Mouse (Mus musculus): ENCODE measurements at regions not wholly inside any gene's neighbourhood (a gene's known extent, or its start where the extent isn't known, plus 50 kb on each side); places are given as distances from the start of the nearest gene placed in this dataset.

- DNase-seq (ENCODE audit: low read depth, low spot score) = no peak
Observed at GRCm38 (mm10) chr4:26637859-26638258, 291.2 kb upstream of the Manea start.

GRCm38 (mm10) chr4:26630553-26631206 lies 284.0 kb upstream of the Manea start:
- no peak for DNase-seq (ENCODE audit: low read depth, low spot score)

DNA sequence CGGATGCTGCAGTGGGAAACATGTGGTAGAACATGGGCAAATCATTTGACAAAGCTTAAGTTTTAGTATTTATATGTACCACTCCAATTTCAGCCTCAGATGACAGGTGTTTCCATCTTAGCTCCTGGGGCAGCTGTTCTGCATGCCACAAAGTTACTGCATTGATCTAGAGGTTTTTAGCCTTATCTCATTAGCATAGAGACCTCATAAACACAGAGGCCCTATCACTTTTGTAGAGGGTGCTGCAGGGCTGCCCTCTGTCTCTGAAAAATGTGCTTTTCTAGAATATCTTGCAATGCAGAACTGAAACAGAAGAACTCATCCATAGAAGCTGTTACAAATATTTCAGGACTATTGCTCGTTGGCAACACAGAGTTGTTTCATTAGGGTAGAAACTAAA lies 283.0 kb upstream of the Manea start:
- DNase-seq (ENCODE audit: low read depth, low spot score) = no peak

DNA sequence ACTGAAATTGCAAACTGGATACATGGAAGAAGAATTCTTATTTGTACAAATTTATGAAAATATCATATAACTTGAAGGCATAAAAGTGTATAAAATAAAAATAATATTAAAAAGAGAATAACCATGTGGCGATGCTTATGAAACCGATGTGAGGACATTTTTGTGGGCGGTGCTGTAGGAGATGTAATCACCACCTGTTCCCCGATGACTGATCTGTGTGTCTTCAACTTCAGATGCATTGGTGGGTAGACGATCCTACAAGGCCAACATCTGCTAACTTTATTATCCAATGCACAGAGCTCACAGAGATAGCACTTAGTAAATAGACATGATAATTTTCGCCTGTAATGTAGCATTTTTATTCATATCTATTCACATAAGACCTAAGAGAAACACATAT lies 281.1 kb upstream of the Manea start:
- DNase-seq (ENCODE audit: low read depth, low spot score) = no peak

DNA sequence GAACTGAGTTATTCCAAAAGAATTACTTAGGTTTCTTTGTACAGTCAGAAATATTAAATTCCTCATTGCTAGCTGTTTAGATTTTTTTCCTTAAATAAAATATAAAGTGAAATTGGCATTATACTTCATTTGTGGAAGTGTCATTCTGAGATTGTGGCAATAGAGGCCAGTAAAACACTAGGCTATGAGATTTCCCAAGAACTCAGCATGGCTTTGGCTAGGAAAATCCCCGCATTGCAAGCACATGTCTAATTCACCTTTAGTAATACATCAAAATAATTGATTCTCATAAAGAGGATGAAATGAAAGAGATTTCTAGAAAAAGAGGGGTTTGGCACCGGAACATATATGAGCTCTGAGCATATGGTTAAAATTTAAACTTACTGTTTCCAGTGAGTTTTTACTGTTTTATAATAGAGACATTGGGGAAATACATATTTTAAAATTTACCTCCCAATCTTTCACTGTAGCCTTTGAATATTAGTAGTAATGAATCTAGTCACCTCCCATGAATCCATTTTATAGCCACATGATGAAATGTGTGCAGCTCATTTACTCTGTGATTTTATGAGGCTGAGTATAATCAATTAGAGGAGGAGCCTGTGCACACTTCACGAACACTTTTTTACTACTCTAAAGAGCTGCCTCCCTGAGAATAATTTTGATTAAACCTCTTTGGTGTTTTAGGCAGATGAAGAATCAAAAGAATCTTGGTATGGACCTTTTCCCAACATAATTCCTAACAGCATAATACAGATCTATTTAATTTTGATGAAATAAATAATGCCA lies 242.6 kb upstream of the Manea start:
- DNase-seq (ENCODE audit: low read depth, low spot score) = peak; percentile 16

DNA sequence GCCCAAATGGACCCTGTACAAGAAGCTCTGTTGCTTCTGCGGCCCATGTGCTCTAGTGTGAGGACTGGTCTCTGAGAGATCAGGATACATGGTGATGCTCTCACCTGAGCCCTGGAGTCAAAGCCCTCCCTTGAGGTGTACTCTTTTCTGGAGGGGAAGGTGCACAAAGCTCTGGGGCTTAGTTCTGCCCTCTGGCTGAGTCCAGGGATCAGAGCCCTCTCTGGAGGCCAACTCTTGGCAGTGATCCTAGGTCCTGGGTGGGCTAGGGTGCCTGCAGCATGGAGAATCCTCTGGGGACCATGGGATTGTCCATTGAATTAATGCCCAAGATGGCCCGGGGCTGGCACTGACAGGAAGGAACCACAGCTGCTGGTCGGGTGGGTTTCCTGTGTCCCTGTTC lies 209.0 kb upstream of the Manea start:
- no peak for DNase-seq (ENCODE audit: low read depth, low spot score)

GRCm38 (mm10) chr4:26543833-26544232 lies 197.1 kb upstream of the Manea start:
- peak; percentile 47 for DNase-seq (ENCODE audit: low read depth, low spot score)

DNA sequence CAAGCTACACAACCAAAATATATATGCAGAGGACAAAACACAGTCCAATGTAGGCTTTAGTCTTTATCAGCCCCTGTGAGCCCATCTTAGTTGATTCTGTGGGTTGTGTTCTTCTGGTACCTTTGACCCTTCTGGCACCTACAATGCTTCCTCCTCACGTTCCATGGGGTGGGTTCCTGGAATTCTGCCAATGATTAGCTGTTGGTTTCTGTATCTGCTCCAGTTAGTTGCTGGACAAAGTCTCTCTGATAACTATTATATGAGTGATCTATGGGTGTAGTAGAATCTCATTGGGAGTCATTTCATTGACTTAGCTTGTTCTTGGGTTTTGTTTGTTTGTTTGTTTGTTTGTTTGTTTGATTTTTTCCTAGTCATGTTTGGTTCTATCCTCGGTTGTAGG lies 195.8 kb upstream of the Manea start:
- no peak for DNase-seq (ENCODE audit: low read depth, low spot score)

- DNase-seq (ENCODE audit: low read depth, low spot score) = no peak
Observed at GRCm38 (mm10) chr4:26508004-26508403, 161.3 kb upstream of the Manea start.

DNA sequence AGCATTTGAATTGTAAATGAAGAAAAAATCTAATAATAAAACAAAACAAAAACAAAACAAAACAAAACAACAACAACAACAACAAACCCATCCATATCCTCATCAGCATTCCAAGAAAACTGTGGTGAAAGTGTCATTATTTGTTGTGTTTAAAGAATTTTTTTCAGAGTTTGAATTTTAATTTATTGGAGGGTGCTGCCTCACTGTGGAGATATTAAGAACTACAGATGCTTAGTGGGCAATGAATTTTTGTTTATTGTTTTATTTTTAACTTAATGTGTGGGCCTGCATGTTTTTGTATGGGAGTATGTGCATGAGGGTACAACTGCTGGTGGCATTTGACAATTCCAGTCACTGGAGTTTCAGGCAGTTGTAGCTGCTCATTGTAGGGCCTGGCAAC lies 147.6 kb upstream of the Manea start:
- DNase-seq (ENCODE audit: low read depth, low spot score) = no peak

GRCm38 (mm10) chr4:26474913-26475312 lies 128.2 kb upstream of the Manea start:
- no peak for DNase-seq (ENCODE audit: low read depth, low spot score)

GRCm38 (mm10) chr4:26441533-26441932 lies 94.8 kb upstream of the Manea start:
- no peak for DNase-seq (ENCODE audit: low read depth, low spot score)

- DNase-seq (ENCODE audit: low read depth, low spot score) = no peak
Observed at GRCm38 (mm10) chr4:26422084-26422483, 75.4 kb upstream of the Manea start.

DNA sequence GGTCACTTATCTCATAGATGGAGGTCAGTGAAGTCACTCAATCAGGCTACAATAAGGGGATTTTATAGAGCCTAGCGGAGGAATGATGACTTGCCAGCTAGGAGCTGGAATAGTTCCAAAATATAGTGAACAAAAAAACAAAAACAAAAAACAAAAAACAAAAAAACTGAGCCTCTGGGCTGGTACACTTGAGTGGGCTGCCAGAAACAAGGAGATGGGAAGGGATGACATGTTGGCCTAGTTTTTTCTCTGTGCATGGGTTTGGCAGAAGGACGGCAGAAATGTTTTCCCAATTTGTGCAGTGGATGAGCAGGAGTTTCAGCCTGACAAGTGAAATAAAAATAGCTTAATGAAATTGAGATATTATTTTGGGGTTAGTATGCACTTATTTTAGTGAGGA lies 57.6 kb upstream of the Manea start:
- DNase-seq (ENCODE audit: low read depth, low spot score) = no peak

- no peak for DNase-seq (ENCODE audit: low read depth, low spot score)
Observed at GRCm38 (mm10) chr4:26402213-26402612, 55.5 kb upstream of the Manea start.
